Mouse (Mus musculus): ENCODE data around the gene Cacng5. TPM values are rescaled to one million over a fixed set of nuclear protein-coding genes. Genes with fewer than 3 reads are reported as not detected.

The Cacng5 gene
- not detected for polyA plus RNA-seq (2017; shearing (Covaris generic))

- no peak for ATAC-seq
These were observed at the start of gene Cacng5 for GRCm38 (mm10) chr11:107914634-107915226. Gene Cacng5, minus strand, starts transcription at chr11:107915055.

- no peak for ATAC-seq
These were observed 42.9 kb upstream of the Cacng5 start for GRCm38 (mm10) chr11:107957566-107958350.

DNA sequence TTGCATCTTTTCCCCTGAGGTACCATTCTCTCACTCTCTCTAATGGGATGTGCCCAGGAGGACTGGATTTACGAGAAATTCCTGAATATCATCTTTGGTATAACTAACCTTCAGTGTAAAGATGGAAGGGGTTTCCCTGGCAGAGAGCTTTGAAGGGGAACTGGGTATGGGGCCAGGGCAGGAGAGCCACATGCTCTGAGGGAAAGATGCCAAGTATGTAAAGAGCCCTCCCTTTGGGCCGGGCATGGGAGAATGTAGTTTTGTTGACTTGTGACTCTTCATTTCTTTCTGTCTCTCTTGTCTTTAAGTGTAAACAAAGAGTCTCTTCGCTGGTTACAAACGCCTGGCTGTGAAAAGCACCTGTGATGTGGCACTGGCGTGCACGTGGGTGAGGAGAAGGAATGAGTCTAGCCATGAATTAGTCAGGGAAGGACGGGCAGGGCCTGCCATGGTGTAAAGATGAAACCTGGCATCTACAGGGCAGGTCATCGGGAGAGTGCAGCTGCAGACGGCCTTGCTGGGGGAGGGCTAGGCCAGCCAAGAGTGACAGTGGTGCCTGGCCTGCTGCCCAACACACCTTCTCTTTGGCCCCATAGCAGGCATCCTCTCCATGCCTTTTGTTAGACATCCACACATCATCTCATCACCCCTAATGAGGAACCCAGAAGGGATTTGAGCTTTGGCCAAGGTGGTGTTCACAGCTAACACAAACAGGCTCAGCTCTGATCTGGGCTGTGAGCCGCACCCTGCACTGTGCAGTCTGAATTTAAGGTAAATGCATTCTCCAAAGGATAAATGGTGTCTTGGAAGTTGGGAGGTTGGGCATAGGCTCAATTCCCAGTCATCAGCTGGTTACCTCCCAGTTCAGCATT is 40.6 kb upstream of the Cacng5 start:
- ATAC-seq: no peak

GRCm38 (mm10) chr11:107951431-107951830 is 36.6 kb upstream of the Cacng5 start:
- ATAC-seq: no peak

DNA sequence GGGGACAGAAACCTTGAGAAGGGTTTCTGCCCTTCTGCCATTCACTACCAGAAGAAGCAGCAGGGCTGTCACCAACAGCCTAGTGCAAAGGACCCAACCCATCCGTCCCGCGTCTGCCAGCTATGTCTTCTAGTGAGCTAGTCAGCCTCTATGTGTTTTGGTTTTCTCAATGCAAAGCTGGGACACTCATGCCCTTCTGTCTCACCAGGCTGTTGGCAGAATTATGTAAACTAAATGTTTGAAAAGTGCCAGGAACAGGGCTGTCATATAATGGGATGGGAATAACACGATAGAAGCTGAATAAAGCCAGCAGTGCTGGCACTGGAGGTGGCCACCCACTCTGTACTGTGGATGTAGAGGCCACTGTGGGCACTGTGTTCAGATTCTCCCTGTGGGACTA is 35.8 kb upstream of the Cacng5 start:
- no peak for ATAC-seq

- ATAC-seq: no peak
These were observed 35.4 kb upstream of the Cacng5 start for GRCm38 (mm10) chr11:107950211-107950610.

DNA sequence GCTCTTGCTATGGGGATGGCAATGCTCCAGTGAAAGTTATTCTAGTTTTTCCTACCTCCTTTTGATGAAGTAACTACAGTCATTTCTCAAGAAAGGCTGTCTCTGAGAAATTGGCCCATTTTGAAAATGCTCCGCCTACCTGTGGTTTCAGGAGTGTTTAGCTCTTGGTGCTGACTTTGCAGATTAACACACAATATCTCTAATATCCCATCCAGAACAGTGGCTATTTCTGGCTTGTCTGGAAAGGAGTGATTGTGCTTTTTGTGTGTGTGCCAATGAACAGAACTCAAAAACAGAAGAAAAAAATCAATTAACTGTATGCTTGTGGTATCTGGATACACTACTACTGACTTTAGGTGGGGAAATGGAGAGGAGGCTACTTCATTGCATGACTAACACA is 33.1 kb upstream of the Cacng5 start:
- ATAC-seq: no peak

- ATAC-seq: no peak
These were observed 32.0 kb upstream of the Cacng5 start for GRCm38 (mm10) chr11:107946823-107947222.

- ATAC-seq: no peak
These were observed 22.1 kb upstream of the Cacng5 start for GRCm38 (mm10) chr11:107936929-107937328.

GRCm38 (mm10) chr11:107931721-107932120 is 16.9 kb upstream of the Cacng5 start:
- no peak for ATAC-seq

DNA sequence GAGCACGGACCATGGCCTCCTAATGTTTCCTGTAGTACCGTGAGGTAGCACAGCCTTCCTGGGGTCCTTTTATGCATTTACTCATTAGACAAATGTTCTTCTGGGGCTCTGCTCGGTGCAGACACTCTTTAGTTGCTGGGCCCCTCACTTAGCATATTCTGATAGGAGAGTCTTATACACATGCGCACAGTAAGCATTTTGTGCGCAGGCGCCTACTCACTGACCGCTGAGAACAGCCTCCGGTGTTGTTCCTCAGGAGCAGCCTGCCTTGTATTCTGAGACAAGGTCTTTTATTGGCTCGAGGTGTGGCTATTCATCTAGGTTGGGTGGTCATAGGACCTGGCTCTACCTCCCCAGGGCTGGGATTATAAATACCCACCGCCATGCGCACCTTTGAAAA is 16.4 kb upstream of the Cacng5 start:
- ATAC-seq: no peak

DNA sequence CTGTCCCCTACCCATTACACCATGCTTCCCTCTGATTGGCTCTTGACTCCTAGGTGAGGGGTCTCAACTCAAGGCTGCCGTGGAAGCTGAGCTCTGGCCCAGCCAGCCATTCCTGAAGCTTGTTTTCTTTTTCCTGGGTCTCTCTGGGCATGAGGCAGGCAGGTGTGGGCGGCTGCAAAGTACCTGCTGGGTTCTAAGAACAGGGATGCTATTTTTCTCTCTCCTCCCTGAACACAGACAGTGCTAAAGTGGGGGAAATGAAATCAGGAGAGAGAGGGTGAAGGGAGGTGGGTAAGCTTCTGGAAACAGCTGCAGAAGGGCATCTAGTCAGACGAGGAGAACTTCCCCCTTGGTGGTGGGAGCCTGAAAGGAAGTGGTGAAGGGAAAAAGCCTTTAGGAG is 14.9 kb upstream of the Cacng5 start:
- ATAC-seq: no peak

DNA sequence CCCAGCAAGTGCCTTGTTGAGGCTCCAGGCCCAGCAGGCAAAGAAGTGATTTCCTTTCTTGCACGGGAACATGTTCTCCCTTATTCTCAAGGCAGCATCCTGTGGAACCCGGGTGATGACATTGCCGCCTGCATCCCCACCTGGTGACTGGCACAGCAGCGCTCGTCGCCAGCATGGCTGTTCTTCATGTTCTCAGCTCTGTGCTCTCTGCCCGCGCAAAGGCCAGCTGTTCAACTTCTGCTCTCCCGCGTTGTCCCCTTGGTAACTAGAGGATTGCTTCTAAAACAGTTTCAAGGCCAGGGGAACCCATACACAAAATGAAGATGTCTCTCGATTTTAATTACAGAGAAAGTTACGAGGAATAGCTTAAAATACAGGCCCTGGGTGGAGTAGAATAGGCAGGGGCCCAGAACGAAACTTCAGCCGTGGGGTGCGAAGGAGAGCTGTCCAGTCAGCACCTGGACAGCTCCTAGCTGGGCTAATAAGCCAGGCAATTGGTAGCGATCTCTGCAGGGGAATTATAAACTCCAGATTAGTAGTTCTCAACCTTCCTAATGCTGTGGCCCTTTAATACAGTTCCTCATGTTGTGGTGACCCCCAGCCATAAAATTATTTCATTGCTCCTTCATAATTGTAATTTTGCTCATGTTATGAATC is 5.1 kb upstream of the Cacng5 start:
- ATAC-seq: no peak

- no peak for ATAC-seq
These were observed 2.9 kb upstream of the Cacng5 start for GRCm38 (mm10) chr11:107917721-107918235.

- ATAC-seq: no peak
These were observed 1.5 kb downstream of the Cacng5 start for GRCm38 (mm10) chr11:107913317-107913716.

DNA sequence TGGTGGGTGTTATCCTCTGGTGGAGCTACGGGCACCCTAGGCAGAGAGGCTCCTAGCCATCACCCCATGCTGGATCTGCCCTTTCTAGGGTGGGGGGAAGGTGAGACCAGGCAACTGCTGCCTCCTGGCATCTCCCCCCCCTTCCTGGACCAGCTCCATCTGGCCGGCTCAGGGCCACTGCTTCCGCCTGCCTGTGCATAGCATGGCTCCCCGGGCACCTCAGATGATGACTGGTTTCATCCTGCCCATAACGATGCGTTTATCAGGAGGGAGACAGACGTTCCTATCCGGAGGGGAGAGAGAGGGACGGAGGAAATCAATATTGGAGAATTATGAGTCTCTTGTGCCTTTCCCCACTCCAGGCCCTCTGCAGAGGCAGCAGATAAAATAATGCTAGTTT is 9.5 kb downstream of the Cacng5 start:
- no peak for ATAC-seq

- ATAC-seq: no peak
These were observed 10.8 kb downstream of the Cacng5 start for GRCm38 (mm10) chr11:107903966-107904605.

DNA sequence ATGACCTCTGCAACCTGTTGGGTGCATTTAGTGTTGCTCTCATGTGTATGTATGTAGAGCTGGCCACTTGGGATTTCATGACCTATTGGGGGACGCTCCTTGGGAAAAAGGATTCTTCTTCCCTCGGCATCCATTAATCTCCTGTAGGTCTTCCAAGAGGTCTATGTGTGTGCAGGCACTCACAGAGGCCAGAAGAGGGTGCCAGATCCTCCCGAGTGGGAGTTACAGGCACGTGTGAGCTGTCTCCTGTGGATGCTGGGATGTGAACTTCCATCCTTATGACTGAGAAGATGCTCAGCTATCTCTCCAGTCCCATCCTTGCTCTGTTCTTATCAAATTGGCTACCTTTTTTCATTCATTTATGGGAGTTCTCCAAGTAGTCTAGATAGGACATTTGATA is 14.4 kb downstream of the Cacng5 start:
- ATAC-seq: no peak

DNA sequence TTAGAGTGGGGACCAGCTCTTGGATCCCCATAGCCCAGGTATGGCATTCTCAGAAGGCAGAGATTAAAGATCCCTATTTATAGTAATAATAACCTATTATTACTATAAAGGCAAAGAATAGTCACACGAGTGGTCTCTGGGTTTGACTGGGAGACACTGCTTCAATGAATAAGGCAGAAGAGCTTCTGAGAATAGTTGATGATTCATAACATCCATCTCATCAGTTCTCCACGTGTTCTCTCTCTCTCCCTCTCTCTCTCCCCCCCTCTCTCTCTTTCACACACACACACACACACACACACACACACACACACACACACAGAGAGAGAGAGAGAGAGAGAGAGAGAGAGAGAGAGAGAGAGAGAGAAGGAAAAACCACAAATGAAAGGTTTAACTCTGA is 16.2 kb downstream of the Cacng5 start:
- ATAC-seq: no peak

GRCm38 (mm10) chr11:107895635-107896034 is 19.2 kb downstream of the Cacng5 start:
- ATAC-seq: no peak

DNA sequence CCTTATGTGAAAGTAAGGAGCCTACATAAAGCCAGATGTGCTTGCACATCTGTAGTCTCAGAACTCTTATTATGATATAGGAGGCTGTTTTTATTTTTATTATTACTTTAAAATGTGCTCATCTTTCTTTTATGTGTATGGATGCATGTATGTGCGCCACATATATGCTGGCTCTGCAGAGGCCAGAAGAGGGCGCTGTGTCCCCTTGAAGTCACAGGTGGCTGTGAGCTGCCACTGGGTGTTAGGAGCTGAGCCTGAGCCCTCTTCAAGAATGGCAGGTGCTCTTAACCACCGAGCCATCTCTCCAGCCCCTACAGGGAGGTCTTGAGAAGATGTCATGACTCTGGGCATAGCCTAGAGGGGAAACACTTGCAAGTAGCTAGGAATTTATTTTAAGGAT is 23.5 kb downstream of the Cacng5 start:
- ATAC-seq: no peak

GRCm38 (mm10) chr11:107887342-107887741 is 27.5 kb downstream of the Cacng5 start:
- ATAC-seq: no peak

Measured in activated CD4-positive, CD25-positive, alpha-beta regulatory T cell, adult 4 months (primary cell).